Mouse (Mus musculus) lung, postnatal 0 days (tissue): ENCODE results near the gene Stx8. TPM values are rescaled to one million over a fixed set of nuclear protein-coding genes. Genes with fewer than 3 reads are reported as not detected.

Source experiments
- ATAC-seq: fragments of 200-750 bp; cut with Nextera tagmentation; 2 replicates; pipeline ENCODE4 v1.8.0; 2017; ENCODE audit warnings: moderate library complexity
- DNase-seq: peaks from one replicate; pipeline ENCODE4 v3.0.0-alpha.2; 2016; ENCODE audit warnings: low spot score
- H3K27ac ChIP-seq: fragments of 300-500 bp; sonication (generic); 2 replicates; pipeline ENCODE4 v1.5.1; 2014; ENCODE audit warnings: antibody characterized with exemption, mild to moderate bottlenecking, low read length, mixed read lengths
- H3K27me3 ChIP-seq: fragments of 300-500 bp; sonication (generic); replicated peaks from 2 replicates; pipeline ENCODE4 v1.6.1; 2014; ENCODE audit warnings: low read length, mixed read lengths; ENCODE audit not compliant: insufficient read depth
- H3K36me3 ChIP-seq: fragments of 300-500 bp; sonication (generic); 2 replicates; pipeline ENCODE4 v1.6.1; 2014; ENCODE audit warnings: low read length, mixed read lengths; ENCODE audit not compliant: insufficient read depth
- H3K4me1 ChIP-seq: fragments of 300-500 bp; sonication (generic); 2 replicates; pipeline ENCODE4 v1.6.1; 2014; ENCODE audit warnings: antibody characterized with exemption, low read depth, low read length, mixed read lengths; ENCODE audit not compliant: insufficient read depth
- H3K4me2 ChIP-seq: fragments of 300-500 bp; sonication (generic); replicated peaks from 2 replicates; pipeline ENCODE4 v1.6.1; 2014; ENCODE audit warnings: low read depth, mild to moderate bottlenecking, low read length, moderate library complexity, mixed read lengths
- H3K4me3 ChIP-seq: fragments of 300-500 bp; sonication (generic); 2 replicates; pipeline ENCODE4 v1.5.1; 2014; ENCODE audit warnings: low read depth, low read length
- H3K9ac ChIP-seq: fragments of 300-500 bp; sonication (generic); replicated peaks from 2 replicates; pipeline ENCODE4 v1.6.1; 2014; ENCODE audit warnings: low read depth, mild to moderate bottlenecking
- H3K9me3 ChIP-seq: fragments of 300-500 bp; sonication (generic); 2 replicates; pipeline ENCODE4 v1.6.1; 2016; ENCODE audit warnings: low read length, mixed read lengths
- CTCF ChIP-seq: IDR thresholded peaks from 2 replicates; pipeline ENCODE4 v1.5.1; 2016; ENCODE audit warnings: antibody characterized with exemption, mild to moderate bottlenecking
- EP300 ChIP-seq: IDR thresholded peaks from 2 replicates; pipeline ENCODE4 v1.6.1; 2016; ENCODE audit warnings: antibody characterized with exemption, mild to moderate bottlenecking, control low read depth
- WGBS: fragments of 180-500 bp; shearing (Covaris S2); extraction: QIAGEN DNeasy Blood & Tissue Kit; methylation state at CpG from one replicate; pipeline ENCODE4 v1.1.7; 2014; 5-methylcytosine and 5-hydroxymethylcytosine counted together
- polyA plus RNA-seq: library from polyadenylated mRNA; unstranded; fragments of >200 nt; fragmentation: Nextera tagmentation; extraction: Ambion mirVana; gene quantifications from 2 replicates; pipeline ENCODE4 v1.2.1, GENCODE M21; 2015

The Stx8 gene
- polyA plus RNA-seq, 1 experiment from 2014 or later = 72.5 TPM

DNA sequence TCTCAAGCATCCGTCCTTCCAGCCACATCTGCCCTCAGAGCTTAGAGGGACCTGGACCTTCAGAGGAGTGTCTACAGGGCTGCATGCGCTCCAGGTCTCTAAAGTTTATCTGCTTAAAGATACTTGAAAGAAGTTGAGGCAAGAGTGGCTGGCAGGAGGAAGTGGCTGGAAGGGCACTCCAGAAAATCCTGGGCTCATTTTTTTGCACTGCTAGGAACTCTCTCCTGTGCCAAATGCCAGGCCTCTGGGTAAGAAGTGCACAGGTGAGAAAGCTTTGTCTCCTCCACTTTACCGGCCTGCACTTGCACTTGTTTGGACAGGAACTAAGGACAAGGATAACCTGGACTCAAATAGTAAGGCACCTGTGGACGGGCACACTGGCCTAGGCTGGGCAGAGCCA is 202.4 kb downstream of the Stx8 start:
- no peaks in the 10 kb centered on the region for H3K27me3 ChIP-seq
- WGBS = 49% methylated on average over 4 of the region's 4 CpGs
- H3K36me3 ChIP-seq = no peaks in the 10 kb centered on the region
- DNase-seq = peak; percentile 65
- H3K27ac ChIP-seq = no peak overlapping the region
- H3K4me3 ChIP-seq = no peak overlapping the region
- no peak overlapping the region for H3K9ac ChIP-seq
- peaks cover 5% of the 10 kb centered on the region for H3K4me1 ChIP-seq
- no peak overlapping the region for H3K4me2 ChIP-seq
- TF ChIP-seq EP300 = no peak
- no peak for TF ChIP-seq CTCF
- peak; percentile 67 for ATAC-seq
- no peaks in the 10 kb centered on the region for H3K9me3 ChIP-seq

- no peaks in the 10 kb centered on the region for H3K36me3 ChIP-seq
- H3K4me3 ChIP-seq = no peak overlapping the region
- TF ChIP-seq EP300 (no peak), CTCF (no peak)
- no peak overlapping the region for H3K4me2 ChIP-seq
- no peak overlapping the region for H3K9ac ChIP-seq
- H3K4me1 ChIP-seq = peaks cover 9% of the 10 kb centered on the region
- DNase-seq (no peak), ATAC-seq (no peak)
- H3K27ac ChIP-seq = no peak overlapping the region
- H3K27me3 ChIP-seq = no peaks in the 10 kb centered on the region
- 68% methylated on average over 7 of the region's 7 CpGs for WGBS
- H3K9me3 ChIP-seq = no peaks in the 10 kb centered on the region
Observed at GRCm38 (mm10) chr11:68171973-68172647, 206.1 kb downstream of the Stx8 start.

GRCm38 (mm10) chr11:68172648-68173045 is 206.7 kb downstream of the Stx8 start:
- H3K4me3 ChIP-seq = no peak overlapping the region
- H3K4me2 ChIP-seq = no peak overlapping the region
- ATAC-seq (peak; percentile 43), DNase-seq (peak; percentile 36)
- no peak for TF ChIP-seq EP300
- no peak for TF ChIP-seq CTCF
- H3K9me3 ChIP-seq = no peaks in the 10 kb centered on the region
- 46% methylated on average over 4 of the region's 4 CpGs for WGBS
- H3K27ac ChIP-seq = no peak overlapping the region
- no peaks in the 10 kb centered on the region for H3K27me3 ChIP-seq
- H3K4me1 ChIP-seq = peaks cover 8% of the 10 kb centered on the region
- no peak overlapping the region for H3K9ac ChIP-seq
- H3K36me3 ChIP-seq = no peaks in the 10 kb centered on the region

DNA sequence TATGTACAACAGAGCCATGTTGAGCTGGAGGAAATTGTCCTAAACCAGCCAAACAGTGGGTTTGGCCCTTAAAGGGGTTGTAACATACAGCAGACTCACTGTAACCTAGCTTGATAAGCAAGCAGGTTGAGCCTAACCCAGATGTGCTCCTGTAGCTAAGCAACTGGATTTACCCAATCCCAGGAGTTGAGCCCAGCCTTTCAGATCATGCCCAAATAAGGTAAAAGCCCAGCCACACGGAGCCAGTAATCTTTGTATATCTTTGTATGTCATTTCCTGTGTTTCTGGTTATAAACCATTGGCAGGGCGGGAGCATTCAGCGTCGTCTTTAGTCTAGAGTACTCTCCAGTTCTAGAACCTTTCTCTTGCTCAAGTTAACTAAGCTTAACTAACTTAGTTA is 210.6 kb downstream of the Stx8 start:
- 36% methylated on average over 4 of the region's 4 CpGs for WGBS
- Histone ChIP-seq H3K9me3 (no peaks in the 10 kb centered on the region), H3K4me3 (no peak overlapping the region), H3K4me1 (peaks cover 4% of the 10 kb centered on the region; the same call in 1 of the 2 replicates), H3K27me3 (no peaks in the 10 kb centered on the region), H3K9ac (no peak overlapping the region), H3K4me2 (no peak overlapping the region), H3K36me3 (no peaks in the 10 kb centered on the region), H3K27ac (no peak overlapping the region)
- TF ChIP-seq CTCF = no peak
- TF ChIP-seq EP300 = no peak
- DNase-seq (peak; percentile 73), ATAC-seq (peak; percentile 38)

- Histone ChIP-seq H3K27ac (no peak overlapping the region), H3K36me3 (no peaks in the 10 kb centered on the region)
- no peak for ATAC-seq
Observed at GRCm38 (mm10) chr11:68177415-68177814, 211.4 kb downstream of the Stx8 start.

DNA sequence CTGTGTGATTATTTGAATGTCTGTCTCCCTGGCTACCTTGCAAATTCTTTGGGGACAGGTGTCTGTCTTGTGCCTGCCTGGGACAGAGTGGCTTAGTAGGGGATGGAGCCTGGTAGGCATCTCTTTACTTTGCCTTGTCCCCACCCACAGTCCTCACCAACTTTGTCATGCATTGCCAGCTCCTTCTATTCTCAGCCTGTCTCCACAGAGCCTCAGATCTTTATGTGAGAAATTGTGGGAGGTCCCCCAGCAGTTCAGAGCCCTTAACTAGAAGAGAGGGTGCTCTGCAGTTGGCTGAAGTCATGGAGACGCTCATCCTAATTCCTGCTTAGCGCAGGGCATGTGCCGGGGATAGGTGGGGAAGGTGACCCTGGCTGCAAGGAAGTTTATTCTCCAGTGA is 219.7 kb downstream of the Stx8 start:
- H3K27me3 ChIP-seq = no peaks in the 10 kb centered on the region
- no peaks in the 10 kb centered on the region for H3K4me1 ChIP-seq
- TF ChIP-seq EP300 = no peak
- TF ChIP-seq CTCF = no peak
- no peak overlapping the region for H3K27ac ChIP-seq
- no peaks in the 10 kb centered on the region for H3K36me3 ChIP-seq
- DNase-seq = no peak
- no peak overlapping the region for H3K4me3 ChIP-seq
- 96% methylated on average over 3 of the region's 3 CpGs for WGBS
- no peak for ATAC-seq
- H3K9me3 ChIP-seq = no peaks in the 10 kb centered on the region
- no peak overlapping the region for H3K9ac ChIP-seq
- H3K4me2 ChIP-seq = no peak overlapping the region

More at GRCm38 (mm10) chr11:68177415-68177814, 211.4 kb downstream of the Stx8 start:
- Histone ChIP-seq H3K9ac (no peak overlapping the region), H3K4me2 (no peak overlapping the region), H3K27me3 (no peaks in the 10 kb centered on the region), H3K4me1 (peaks cover 4% of the 10 kb centered on the region; the same call in 1 of the 2 replicates), H3K9me3 (no peaks in the 10 kb centered on the region), H3K4me3 (no peak overlapping the region)
- no peak for DNase-seq
- WGBS = 83% methylated on average over 7 of the region's 7 CpGs
- TF ChIP-seq EP300 = no peak

DNA sequence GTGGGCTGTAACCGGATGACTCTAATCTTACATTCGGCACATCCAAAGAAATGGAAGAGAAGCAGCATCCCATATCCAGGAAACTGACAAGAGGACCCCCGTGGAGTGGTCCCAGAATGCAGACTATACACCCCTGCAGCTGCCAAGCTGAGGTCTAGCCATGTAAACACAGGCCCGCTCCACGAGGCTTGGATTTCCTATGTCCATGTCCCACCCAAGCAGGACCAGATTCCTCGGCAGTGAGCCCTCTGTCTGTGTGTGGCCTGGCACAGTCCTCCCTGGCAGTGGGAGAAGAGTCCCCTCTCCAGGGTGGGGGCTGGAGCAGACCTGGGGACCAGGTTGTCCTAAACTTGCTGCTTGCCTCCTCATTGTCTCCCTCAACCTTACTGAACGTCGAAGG is 221.2 kb downstream of the Stx8 start:
- H3K9ac ChIP-seq = no peak overlapping the region
- 62% methylated on average over 8 of the region's 8 CpGs for WGBS
- no peaks in the 10 kb centered on the region for H3K27me3 ChIP-seq
- H3K9me3 ChIP-seq = no peaks in the 10 kb centered on the region
- H3K4me3 ChIP-seq = no peak overlapping the region
- no peaks in the 10 kb centered on the region for H3K4me1 ChIP-seq
- peak; percentile 20; the same call in 1 of the 2 replicates for ATAC-seq
- DNase-seq = no peak
- no peak overlapping the region for H3K4me2 ChIP-seq
- no peaks in the 10 kb centered on the region for H3K36me3 ChIP-seq
- TF ChIP-seq EP300 = no peak
- no peak for TF ChIP-seq CTCF
- no peak overlapping the region for H3K27ac ChIP-seq
